Mouse (Mus musculus) limb, embryonic 11.5 days (tissue): ENCODE data around the gene Rnf31. TPM values are rescaled to one million over a fixed set of nuclear protein-coding genes. Genes with fewer than 3 reads are reported as not detected.

ENCODE experiments used
- ATAC-seq: fragments of 200-750 bp; cut with Nextera tagmentation; 2 replicates; pipeline ENCODE4 v1.8.0; 2017; ENCODE audit warnings: low read depth; ENCODE audit not compliant: insufficient number of reproducible peaks, low FRiP score, low TSS enrichment
- DNase-seq: peaks from one replicate; pipeline ENCODE4 v3.0.0-alpha.2; 2015; ENCODE audit warnings: low spot score
- H3K27ac ChIP-seq: fragments of 300-500 bp; sonication (generic); replicated peaks from 2 replicates; pipeline ENCODE4 v1.5.1; 2014; ENCODE audit warnings: low read depth, mild to moderate bottlenecking, low read length
- H3K27me3 ChIP-seq: fragments of 300-500 bp; sonication (generic); 2 replicates; pipeline ENCODE4 v1.6.1; 2014; ENCODE audit warnings: mild to moderate bottlenecking, low read length, mixed read lengths; ENCODE audit not compliant: control insufficient read depth, insufficient read depth
- H3K36me3 ChIP-seq: fragments of 300-500 bp; sonication (generic); 2 replicates; pipeline ENCODE4 v1.6.1; 2014; ENCODE audit warnings: mild to moderate bottlenecking, low read length, moderate library complexity, mixed read lengths; ENCODE audit not compliant: control insufficient read depth, insufficient read depth
- H3K4me1 ChIP-seq: fragments of 300-500 bp; sonication (generic); 2 replicates; pipeline ENCODE4 v1.6.1; 2014; ENCODE audit warnings: low read length, mixed read lengths; ENCODE audit not compliant: control insufficient read depth, insufficient read depth
- H3K4me2 ChIP-seq: fragments of 300-500 bp; sonication (generic); 2 replicates; pipeline ENCODE4 v1.6.1; 2014; ENCODE audit warnings: low read depth, mild to moderate bottlenecking, moderate library complexity; ENCODE audit not compliant: severe bottlenecking
- H3K4me3 ChIP-seq: fragments of 300-500 bp; sonication (generic); 2 replicates; pipeline ENCODE4 v1.5.1; 2014; ENCODE audit warnings: low read depth, low read length
- H3K9ac ChIP-seq: fragments of 300-500 bp; sonication (generic); 2 replicates; pipeline ENCODE4 v1.6.1; 2014; ENCODE audit warnings: mild to moderate bottlenecking, low read length
- H3K9me3 ChIP-seq: fragments of 300-500 bp; sonication (generic); 2 replicates; pipeline ENCODE4 v1.6.1; 2016; ENCODE audit warnings: low read length; ENCODE audit not compliant: control insufficient read depth
- WGBS: fragments of 180-500 bp; shearing (Covaris S2); extraction: QIAGEN DNeasy Blood & Tissue Kit; methylation state at CpG from one replicate; pipeline ENCODE4 v1.1.7; 2014; 5-methylcytosine and 5-hydroxymethylcytosine counted together
- polyA plus RNA-seq: library from polyadenylated mRNA; unstranded; fragments of >200 nt; fragmentation: Nextera tagmentation; extraction: Ambion mirVana; gene quantifications from 2 replicates; pipeline ENCODE4 v1.2.1, GENCODE M21; 2014

The Rnf31 gene
- polyA plus RNA-seq, 1 experiment from 2014 or later, result 13.9 TPM

DNA sequence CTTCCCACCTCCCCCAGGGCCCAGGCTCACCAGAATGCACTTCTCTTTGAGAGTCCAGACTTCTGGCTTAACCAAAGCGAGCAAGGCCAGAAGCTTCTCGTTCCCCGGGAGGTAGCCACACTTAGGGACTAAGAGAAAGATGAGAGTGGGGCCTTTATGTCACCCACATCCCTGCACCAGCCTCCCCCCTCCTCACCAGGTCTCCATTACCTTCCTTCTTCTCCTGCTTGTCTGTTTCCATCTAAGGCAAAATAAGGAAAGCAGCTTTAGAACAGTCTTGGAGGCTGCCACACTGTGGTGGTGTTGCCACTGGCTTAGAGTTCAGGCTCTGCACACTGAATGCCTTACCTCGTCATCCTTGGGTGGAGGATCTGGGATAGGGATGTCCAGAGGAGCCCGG is 2.2 kb upstream of the Rnf31 start:
- Histone ChIP-seq H3K9ac (no peak overlapping the region), H3K27ac (no peak overlapping the region), H3K9me3 (no peaks in the 10 kb centered on the region), H3K4me3 (no peak overlapping the region), H3K4me2 (no peak overlapping the region), H3K4me1 (peaks cover 6% of the 10 kb centered on the region; the same call in 1 of the 2 replicates), H3K27me3 (no peaks in the 10 kb centered on the region), H3K36me3 (peaks cover 2% of the 10 kb centered on the region; the same call in 1 of the 2 replicates)
- no peak for ATAC-seq
- no peak for DNase-seq
- WGBS, result 90% methylated on average over 5 of the region's 5 CpGs

DNA sequence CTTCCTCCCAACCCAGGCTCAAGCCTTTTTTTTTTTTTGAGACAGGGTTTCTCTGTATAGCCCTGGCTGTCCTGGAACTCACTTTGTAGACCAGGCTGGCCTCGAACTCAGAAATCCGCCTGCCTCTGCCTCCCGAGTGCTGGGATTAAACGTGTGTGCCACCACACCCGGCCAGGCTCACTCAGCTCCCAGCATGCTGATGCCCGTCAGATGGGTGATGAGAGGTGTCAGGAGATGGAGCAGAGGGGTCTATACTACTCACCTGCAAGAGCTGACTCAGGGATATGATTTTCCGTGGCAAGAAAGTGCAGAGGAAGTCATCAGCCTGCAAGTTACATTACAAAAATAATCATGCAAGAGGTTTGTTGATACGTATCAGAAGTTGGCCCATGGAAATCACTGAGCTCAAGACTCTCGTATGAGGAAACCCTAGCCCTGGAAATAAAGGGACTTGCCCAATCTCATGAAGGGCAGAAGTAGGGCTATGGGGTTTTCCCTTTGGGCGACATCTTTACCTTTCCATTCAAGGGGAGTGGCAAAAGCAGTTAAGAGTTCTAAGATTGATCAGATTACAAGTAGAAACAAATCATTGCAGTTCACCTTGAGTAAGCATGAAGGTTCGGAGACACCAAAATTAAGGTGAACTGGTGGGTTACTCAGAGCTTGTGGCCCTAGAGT is 1.6 kb upstream of the Rnf31 start:
- H3K36me3 ChIP-seq, result peaks cover 2% of the 10 kb centered on the region; the same call in 1 of the 2 replicates
- H3K27ac ChIP-seq, result no peak overlapping the region
- peak overlapping the region; percentile 97 for H3K4me3 ChIP-seq
- no peaks in the 10 kb centered on the region for H3K9me3 ChIP-seq
- H3K4me2 ChIP-seq, result peak overlapping the region; percentile 92
- DNase-seq (no peak), ATAC-seq (no peak)
- peak overlapping the region; percentile 28 for H3K9ac ChIP-seq
- 88% methylated on average over 11 of the region's 11 CpGs for WGBS
- H3K4me1 ChIP-seq, result peaks cover 6% of the 10 kb centered on the region; the same call in 1 of the 2 replicates
- H3K27me3 ChIP-seq, result no peaks in the 10 kb centered on the region

DNA sequence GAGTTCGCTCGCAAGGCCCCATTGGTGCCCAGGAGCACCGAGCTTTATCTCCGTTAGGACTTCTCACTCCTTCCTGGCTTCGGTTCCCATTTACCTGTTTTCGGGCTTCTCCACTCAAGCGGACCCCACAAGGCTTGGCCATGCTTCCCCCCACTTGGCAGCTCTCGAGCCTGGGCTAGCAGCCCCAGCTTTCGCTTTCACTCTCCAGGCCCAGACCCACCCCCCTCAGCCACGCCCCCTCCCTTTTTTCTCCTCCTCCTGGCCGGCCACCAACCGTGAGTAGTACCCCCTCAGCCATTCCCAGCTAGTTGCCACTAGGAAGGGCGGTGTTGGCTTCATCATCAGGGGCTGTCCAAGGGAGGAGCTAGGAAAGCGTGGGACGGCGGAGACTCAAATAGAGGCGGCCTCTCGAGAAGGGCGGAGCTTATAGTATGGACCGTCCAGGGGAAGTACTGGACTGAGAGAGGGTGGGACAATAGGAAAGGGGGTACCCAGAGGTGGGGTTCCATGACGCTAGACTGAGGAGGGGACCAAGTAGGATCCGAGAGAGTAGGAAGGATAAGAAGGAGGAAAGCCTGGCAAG is 669 bp upstream of the Rnf31 start, which contains the start of gene Psme2:
Psme2 (minus strand) TSS at position 366 of the 583 bp plus-strand sequence.
- peak; percentile 96 for ATAC-seq
- under 1% methylated on average over 22 of the region's 22 CpGs for WGBS
- Histone ChIP-seq H3K4me2 (peak within 1 kb of the TSS; percentile 92), H3K9ac (peak within 1 kb of the TSS; percentile 84), H3K4me1 (peaks cover 6% of the 10 kb centered on the region; the same call in 1 of the 2 replicates), H3K9me3 (no peaks in the 10 kb centered on the region), H3K36me3 (peaks cover 2% of the 10 kb centered on the region; the same call in 1 of the 2 replicates), H3K27ac (peak within 1 kb of the TSS; percentile 87), H3K27me3 (no peaks in the 10 kb centered on the region), H3K4me3 (peak within 1 kb of the TSS; percentile 97)
- peak; percentile 90 for DNase-seq

DNA sequence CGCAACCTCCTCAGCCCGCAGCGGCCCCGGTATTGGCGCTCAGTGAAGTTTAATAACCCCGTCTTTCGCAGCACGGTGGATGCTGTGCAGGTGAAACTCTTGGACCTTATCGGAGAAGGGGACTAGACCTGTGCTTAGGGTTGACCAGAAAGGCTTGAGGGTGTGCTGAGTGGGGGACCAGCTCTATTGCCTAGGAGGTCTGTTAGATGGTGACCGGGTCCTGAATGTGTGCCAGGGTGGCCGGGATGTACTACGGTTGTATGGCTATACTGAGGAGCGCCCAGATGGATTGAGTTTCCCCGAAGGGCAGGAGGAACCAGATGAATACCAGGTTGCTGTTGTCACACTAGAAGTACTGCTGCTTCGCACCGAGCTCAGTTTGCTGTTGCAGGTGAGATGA is 718 bp downstream of the Rnf31 start:
- peak overlapping the region; percentile 36; the same call in 1 of the 2 replicates for H3K27ac ChIP-seq
- H3K9me3 ChIP-seq, result no peaks in the 10 kb centered on the region
- DNase-seq, result no peak
- peak overlapping the region; percentile 97 for H3K4me3 ChIP-seq
- 5% methylated on average over 16 of the region's 16 CpGs for WGBS
- peak overlapping the region; percentile 84 for H3K9ac ChIP-seq
- ATAC-seq, result no peak
- peak overlapping the region; percentile 92 for H3K4me2 ChIP-seq
- peaks cover 6% of the 10 kb centered on the region; the same call in 1 of the 2 replicates for H3K4me1 ChIP-seq
- H3K36me3 ChIP-seq, result peaks cover 10% of the 10 kb centered on the region; the same call in 1 of the 2 replicates
- H3K27me3 ChIP-seq, result no peaks in the 10 kb centered on the region

DNA sequence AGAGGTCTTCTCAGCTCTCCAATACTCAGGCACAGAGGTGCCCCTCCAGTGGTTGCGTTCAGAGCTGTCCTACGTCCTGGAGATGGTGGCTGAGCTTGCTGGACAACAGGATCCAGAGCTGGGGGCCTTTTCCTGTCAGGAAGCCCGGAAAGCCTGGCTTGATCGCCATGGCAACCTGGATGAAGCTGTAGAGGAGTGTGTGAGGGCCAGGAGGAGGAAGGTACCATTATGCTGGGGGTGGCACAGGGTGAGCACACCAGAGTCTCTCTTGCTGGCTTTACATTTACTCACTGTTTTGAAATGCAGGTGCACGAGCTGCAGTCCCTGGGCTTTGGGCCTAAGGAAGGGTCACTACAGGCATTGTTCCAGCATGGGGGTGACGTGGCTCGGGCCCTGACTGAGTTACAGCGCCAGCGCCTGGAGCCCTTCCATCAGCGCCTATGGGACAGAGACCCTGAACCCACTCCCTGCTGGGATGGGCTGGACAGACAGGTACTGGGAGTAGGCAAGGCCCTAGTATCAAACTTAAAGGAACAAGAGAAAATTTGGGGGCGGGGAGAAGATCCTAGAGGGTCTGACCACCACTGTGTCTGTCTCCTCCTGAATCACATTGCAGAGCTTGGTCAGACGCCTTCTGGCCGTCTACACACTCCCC is 4.7 kb downstream of the Rnf31 start:
- WGBS, result 85% methylated on average over 13 of the region's 13 CpGs
- Histone ChIP-seq H3K36me3 (peaks cover 25% of the 10 kb centered on the region), H3K4me2 (no peak overlapping the region), H3K4me3 (no peak overlapping the region), H3K9me3 (no peaks in the 10 kb centered on the region), H3K9ac (no peak overlapping the region), H3K27ac (no peak overlapping the region), H3K27me3 (no peaks in the 10 kb centered on the region), H3K4me1 (peaks cover 6% of the 10 kb centered on the region; the same call in 1 of the 2 replicates)
- no peak for DNase-seq
- ATAC-seq, result no peak

DNA sequence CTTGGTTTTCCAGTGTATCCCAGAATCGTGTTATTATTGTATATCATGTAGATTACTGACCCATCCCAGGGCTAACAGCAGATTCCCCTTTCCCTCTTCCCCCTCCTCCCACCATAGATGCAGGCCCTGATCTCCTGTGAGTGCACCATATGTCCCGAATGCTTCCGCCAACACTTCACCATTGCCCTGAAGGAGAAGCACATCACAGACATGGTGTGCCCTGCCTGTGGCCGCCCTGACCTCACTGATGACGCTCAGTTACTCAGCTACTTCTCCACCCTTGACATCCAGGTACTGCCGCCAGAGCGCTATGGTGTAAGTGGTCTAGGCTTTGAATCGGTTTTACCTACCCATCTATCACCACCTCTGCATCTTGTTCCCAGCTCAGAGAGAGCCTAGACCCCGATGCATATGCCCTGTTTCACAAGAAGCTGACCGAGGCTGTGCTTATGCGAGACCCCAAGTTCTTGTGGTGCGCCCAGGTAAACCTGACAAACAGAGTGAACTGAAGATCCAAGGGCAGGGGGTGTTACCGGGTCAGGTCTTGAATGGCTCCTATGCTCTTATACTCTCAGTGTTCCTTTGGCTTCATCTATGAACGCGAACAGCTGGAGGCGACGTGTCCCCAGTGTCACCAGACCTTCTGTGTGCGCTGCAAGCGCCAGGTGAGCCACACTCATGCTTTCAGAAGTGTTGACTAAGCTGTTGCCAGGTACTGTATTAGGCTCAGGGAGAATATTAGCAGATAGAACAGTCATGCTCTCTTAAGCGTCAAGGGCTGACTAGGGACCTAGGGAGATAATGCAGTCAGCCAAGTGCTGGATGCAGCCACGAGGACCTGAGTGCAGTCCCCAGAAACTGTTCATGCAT is 7.2 kb downstream of the Rnf31 start:
- peaks cover 32% of the 10 kb centered on the region for H3K36me3 ChIP-seq
- 92% methylated on average over 21 of the region's 21 CpGs for WGBS
- no peak for DNase-seq

DNA sequence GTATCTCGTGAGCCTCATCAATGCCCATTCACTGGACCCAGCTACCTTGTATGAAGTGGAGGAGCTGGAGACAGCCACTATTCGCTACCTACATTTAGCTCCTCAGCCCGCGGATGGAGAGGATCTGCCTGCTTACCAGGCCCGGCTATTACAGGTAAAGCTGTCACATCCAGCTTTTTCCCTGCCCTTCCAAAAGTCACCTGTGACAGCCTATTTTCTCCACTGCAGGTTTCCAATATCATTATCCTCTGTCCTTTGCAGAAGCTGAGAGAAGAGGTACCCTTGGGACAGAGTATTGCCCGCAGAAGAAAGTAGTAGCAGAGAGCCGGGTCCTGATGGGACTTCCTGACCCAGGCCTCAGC is 11.7 kb downstream of the Rnf31 start, which contains the start of gene Irf9:
Irf9 (plus strand) TSS at position 301 of the 362 bp plus-strand sequence.
- no peak for ATAC-seq
- peak within 1 kb of the TSS; percentile 38; the same call in 1 of the 2 replicates for H3K9ac ChIP-seq
- H3K4me1 ChIP-seq, result no peaks in the 10 kb centered on the region
- H3K27ac ChIP-seq, result 0 out of 2 replicates have a peak within 1 kb of the TSS, but pooled peaks have one; percentile 16
- peaks cover 22% of the 10 kb centered on the region for H3K36me3 ChIP-seq
- peak within 1 kb of the TSS; percentile 32; the same call in 1 of the 2 replicates for H3K4me2 ChIP-seq
- DNase-seq, result no peak
- H3K9me3 ChIP-seq, result no peaks in the 10 kb centered on the region
- H3K27me3 ChIP-seq, result no peaks in the 10 kb centered on the region
- H3K4me3 ChIP-seq, result peak within 1 kb of the TSS; percentile 10
- WGBS, result 82% methylated on average over 7 of the region's 7 CpGs

More for the DNA sequence above, 7.2 kb downstream of the Rnf31 start:
- Histone ChIP-seq H3K9me3 (no peaks in the 10 kb centered on the region), H3K4me3 (no peak overlapping the region), H3K4me2 (no peak overlapping the region), H3K27me3 (no peaks in the 10 kb centered on the region), H3K9ac (no peak overlapping the region), H3K27ac (no peak overlapping the region), H3K4me1 (no peaks in the 10 kb centered on the region)
- no peak for ATAC-seq
